Mouse (Mus musculus): ENCODE data around the gene Gpr108. TPM values are rescaled to one million over a fixed set of nuclear protein-coding genes. Genes with fewer than 3 reads are reported as not detected.
A peak's percentile ranks its signal among the peaks of the same experiment; 100 is the strongest.

Gpr108 gene
- polyA plus RNA-seq, 1 experiment from 2014 or later, result 39.5 TPM

- Histone ChIP-seq H3K4me2 (no peak overlapping the region), H3K27me3 (no peaks in the 10 kb centered on the region), H3K9me3 (replicated peaks) (no peaks in the 10 kb centered on the region), H3K9ac (no peak overlapping the region), H3K36me3 (peaks cover 15% of the 10 kb centered on the region), H3K4me3 (replicated peaks) (no peak overlapping the region), H3K4me1 (peaks cover 11% of the 10 kb centered on the region), H3K27ac (no peak overlapping the region)
- ATAC-seq (replicated peaks; ENCODE audit: low FRiP score), result no peak
- WGBS, result 92% methylated on average over 6 of the region's 6 CpGs
Observed at GRCm38 (mm10) chr17:57267556-57268126, 19.4 kb upstream of the Gpr108 start.

GRCm38 (mm10) chr17:57264972-57265945 is 17.0 kb upstream of the Gpr108 start:
- H3K9ac ChIP-seq, result no peak overlapping the region
- 27% methylated on average over 21 of the region's 22 CpGs for WGBS
- peak; percentile 95 for ATAC-seq (replicated peaks; ENCODE audit: low FRiP score)

GRCm38 (mm10) chr17:57264164-57264563 is 15.9 kb upstream of the Gpr108 start:
- 77% methylated on average over 2 of the region's 2 CpGs for WGBS
- Histone ChIP-seq H3K36me3 (peaks cover 48% of the 10 kb centered on the region), H3K4me3 (replicated peaks) (no peak overlapping the region), H3K4me1 (peaks cover 11% of the 10 kb centered on the region), H3K4me2 (no peak overlapping the region), H3K27ac (0 out of 2 replicates have a peak overlapping the region, but pooled peaks have one; percentile 48), H3K9ac (no peak overlapping the region), H3K9me3 (replicated peaks) (no peaks in the 10 kb centered on the region), H3K27me3 (no peaks in the 10 kb centered on the region)
- ATAC-seq (replicated peaks; ENCODE audit: low FRiP score), result 0 out of 2 replicates have a peak, but pooled peaks have one; percentile 7

More at GRCm38 (mm10) chr17:57264972-57265945, 17.0 kb upstream of the Gpr108 start:
- Histone ChIP-seq H3K4me1 (peaks cover 11% of the 10 kb centered on the region), H3K36me3 (peaks cover 39% of the 10 kb centered on the region), H3K27ac (peak overlapping the region; percentile 48; the same call in 1 of the 2 replicates), H3K4me2 (peak overlapping the region; percentile 48), H3K4me3 (replicated peaks) (peak overlapping the region; percentile 23; the same call in 1 of the 2 replicates), H3K9me3 (replicated peaks) (no peaks in the 10 kb centered on the region), H3K27me3 (no peaks in the 10 kb centered on the region)

- no peaks in the 10 kb centered on the region for H3K9me3 ChIP-seq (replicated peaks)
- WGBS, result 88% methylated on average over 17 of the region's 17 CpGs
- no peak overlapping the region for H3K9ac ChIP-seq
- peaks cover 59% of the 10 kb centered on the region for H3K36me3 ChIP-seq
- no peak overlapping the region for H3K4me2 ChIP-seq
- no peak overlapping the region for H3K4me3 ChIP-seq (replicated peaks)
- no peak for ATAC-seq (replicated peaks; ENCODE audit: low FRiP score)
- no peaks in the 10 kb centered on the region for H3K27me3 ChIP-seq
- no peak overlapping the region for H3K27ac ChIP-seq
- H3K4me1 ChIP-seq, result peaks cover 11% of the 10 kb centered on the region
Observed at GRCm38 (mm10) chr17:57262901-57263550, 14.8 kb upstream of the Gpr108 start.

- Histone ChIP-seq H3K27me3 (no peaks in the 10 kb centered on the region), H3K4me3 (replicated peaks) (no peak overlapping the region), H3K27ac (no peak overlapping the region), H3K4me2 (no peak overlapping the region), H3K9ac (no peak overlapping the region), H3K9me3 (replicated peaks) (no peaks in the 10 kb centered on the region), H3K36me3 (peaks cover 70% of the 10 kb centered on the region), H3K4me1 (peaks cover 11% of the 10 kb centered on the region)
- no peak for ATAC-seq (replicated peaks; ENCODE audit: low FRiP score)
- 25% methylated on average over 1 of the region's 1 CpGs for WGBS
Observed at GRCm38 (mm10) chr17:57261796-57262195, 13.6 kb upstream of the Gpr108 start.

- ATAC-seq (replicated peaks; ENCODE audit: low FRiP score), result no peak
- H3K36me3 ChIP-seq, result peaks cover 75% of the 10 kb centered on the region
- no peak overlapping the region for H3K4me3 ChIP-seq (replicated peaks)
- 92% methylated on average over 4 of the region's 4 CpGs for WGBS
- H3K9me3 ChIP-seq (replicated peaks), result no peaks in the 10 kb centered on the region
- H3K27me3 ChIP-seq, result no peaks in the 10 kb centered on the region
- no peak overlapping the region for H3K27ac ChIP-seq
- H3K4me1 ChIP-seq, result peaks cover 11% of the 10 kb centered on the region
- no peak overlapping the region for H3K9ac ChIP-seq
- no peak overlapping the region for H3K4me2 ChIP-seq
Observed at GRCm38 (mm10) chr17:57261286-57261685, 13.0 kb upstream of the Gpr108 start.

GRCm38 (mm10) chr17:57260351-57260750 is 12.1 kb upstream of the Gpr108 start:
- Histone ChIP-seq H3K9me3 (replicated peaks) (no peaks in the 10 kb centered on the region), H3K36me3 (peaks cover 84% of the 10 kb centered on the region), H3K27me3 (no peaks in the 10 kb centered on the region), H3K4me3 (replicated peaks) (no peak overlapping the region), H3K9ac (no peak overlapping the region), H3K4me1 (peaks cover 8% of the 10 kb centered on the region), H3K27ac (no peak overlapping the region), H3K4me2 (no peak overlapping the region)
- ATAC-seq (replicated peaks; ENCODE audit: low FRiP score), result no peak
- 82% methylated on average over 9 of the region's 9 CpGs for WGBS

GRCm38 (mm10) chr17:57259742-57260141 is 11.5 kb upstream of the Gpr108 start:
- Histone ChIP-seq H3K9me3 (replicated peaks) (no peaks in the 10 kb centered on the region), H3K27me3 (no peaks in the 10 kb centered on the region), H3K27ac (no peak overlapping the region), H3K9ac (no peak overlapping the region), H3K4me1 (peaks cover 2% of the 10 kb centered on the region; the same call in 1 of the 2 replicates), H3K4me3 (replicated peaks) (no peak overlapping the region), H3K36me3 (peaks cover 90% of the 10 kb centered on the region), H3K4me2 (no peak overlapping the region)
- WGBS, result 88% methylated on average over 8 of the region's 8 CpGs
- ATAC-seq (replicated peaks; ENCODE audit: low FRiP score), result no peak

- 88% methylated on average over 3 of the region's 3 CpGs for WGBS
- no peak overlapping the region for H3K4me3 ChIP-seq (replicated peaks)
- no peak overlapping the region for H3K4me2 ChIP-seq
- ATAC-seq (replicated peaks; ENCODE audit: low FRiP score), result no peak
- no peak overlapping the region for H3K9ac ChIP-seq
- no peaks in the 10 kb centered on the region for H3K9me3 ChIP-seq (replicated peaks)
- H3K27ac ChIP-seq, result no peak overlapping the region
- H3K27me3 ChIP-seq, result no peaks in the 10 kb centered on the region
- H3K4me1 ChIP-seq, result no peaks in the 10 kb centered on the region
- H3K36me3 ChIP-seq, result peaks cover 96% of the 10 kb centered on the region
Observed at GRCm38 (mm10) chr17:57258191-57258590, 9.9 kb upstream of the Gpr108 start.

GRCm38 (mm10) chr17:57256921-57257485 is 8.8 kb upstream of the Gpr108 start:
- H3K27ac ChIP-seq, result no peak overlapping the region
- peaks cover 88% of the 10 kb centered on the region for H3K36me3 ChIP-seq
- no peaks in the 10 kb centered on the region for H3K27me3 ChIP-seq
- H3K9ac ChIP-seq, result no peak overlapping the region
- no peak; the same call in 1 of the 2 replicates for ATAC-seq (replicated peaks; ENCODE audit: low FRiP score)
- 95% methylated on average over 22 of the region's 22 CpGs for WGBS
- H3K4me1 ChIP-seq, result no peaks in the 10 kb centered on the region
- no peak overlapping the region for H3K4me2 ChIP-seq
- H3K4me3 ChIP-seq (replicated peaks), result no peak overlapping the region
- no peaks in the 10 kb centered on the region for H3K9me3 ChIP-seq (replicated peaks)

GRCm38 (mm10) chr17:57255354-57255753 is 7.1 kb upstream of the Gpr108 start:
- no peaks in the 10 kb centered on the region for H3K9me3 ChIP-seq (replicated peaks)
- H3K4me3 ChIP-seq (replicated peaks), result no peak overlapping the region
- H3K36me3 ChIP-seq, result peaks cover 71% of the 10 kb centered on the region
- no peak overlapping the region for H3K9ac ChIP-seq
- no peak overlapping the region for H3K27ac ChIP-seq
- peaks cover 10% of the 10 kb centered on the region for H3K4me1 ChIP-seq
- H3K4me2 ChIP-seq, result no peak overlapping the region
- ATAC-seq (replicated peaks; ENCODE audit: low FRiP score), result no peak
- 88% methylated on average over 14 of the region's 14 CpGs for WGBS
- no peaks in the 10 kb centered on the region for H3K27me3 ChIP-seq

All from kidney, embryonic 15.5 days (tissue).